Mouse (Mus musculus): ENCODE results near the gene Lurap1. TPM values are rescaled to one million over a fixed set of nuclear protein-coding genes. Genes with fewer than 3 reads are reported as not detected.

The Lurap1 gene
- 1 to 10 TPM; 3.2 to 7.1 TPM for total RNA-seq (2023)

GRCm38 (mm10) chr4:116151238-116151637 is at the start of gene Lurap1:
Gene Lurap1, minus strand, starts transcription at chr4:116151338.

GRCm38 (mm10) chr4:116173072-116173471 is 21.9 kb upstream of the Lurap1 start, which contains the start of the genes 1700042G07Rik and Gm49337:
Gene 1700042G07Rik, plus strand, starts transcription at chr4:116173372.
Gene Gm49337, plus strand, starts transcription at chr4:116173384.

GRCm38 (mm10) chr4:116167404-116167803 is 16.3 kb upstream of the Lurap1 start, which contains the start of gene Tspan1:
Gene Tspan1, minus strand, starts transcription at chr4:116167601.

GRCm38 (mm10) chr4:116123602-116124519 is 27.3 kb downstream of the Lurap1 start, which contains the start of the genes Rad54l and Pomgnt1:
Gene Rad54l, minus strand, starts transcription at chr4:116123690.
Gene Pomgnt1, plus strand, starts transcription at chr4:116123840.

Other genes with a start within 250 kb of the Lurap1 start
- gene Dmbx1, start 211.4 kb downstream of the Lurap1 start, total RNA-seq (2023) = not detected
- gene Faah, start 133.4 kb downstream of the Lurap1 start, total RNA-seq (2023) = 10 to 100 TPM; 35.8 to 47.9 TPM
- 10 to 100 TPM; 31.9 to 36.4 TPM for gene Nsun4, start 97.5 kb downstream of the Lurap1 start, total RNA-seq (2023)
- gene Uqcrh, start 76.3 kb downstream of the Lurap1 start, total RNA-seq (2023) = 100 to 1,000 TPM; 267 to 268 TPM
- gene Lrrc41, start 76.1 kb downstream of the Lurap1 start, total RNA-seq (2023) = 10 to 100 TPM; 39.2 to 39.5 TPM
- gene Rad54l, start 27.6 kb downstream of the Lurap1 start, total RNA-seq (2023) = 1 to 10 TPM; 1.5 to 1.6 TPM
- 10 to 100 TPM; 41.2 to 49.3 TPM for gene Pomgnt1, start 27.5 kb downstream of the Lurap1 start, total RNA-seq (2023)
- not detected for gene Tspan1, start 16.3 kb upstream of the Lurap1 start, total RNA-seq (2023)
- not detected for gene 1700042G07Rik, start 22.0 kb upstream of the Lurap1 start, total RNA-seq (2023)
- gene Gm49337, start 22.0 kb upstream of the Lurap1 start, total RNA-seq (2023) = not detected
- 1 to 10 TPM; 1.4 to 1.5 TPM for gene Pik3r3, start 70.3 kb upstream of the Lurap1 start, total RNA-seq (2023)

All from B cell, adult 67 days (primary cell).